Mouse (Mus musculus) spleen, embryonic (tissue): ENCODE data around the gene Cfap45.

Source experiments
- CTCF ChIA-PET: fragments of 350-600 bp; sonication (Branson Sonifier 250); formaldehyde crosslinking; loops from one replicate; lab custom pipeline; 2022; lab: Charles Lee

The Cfap45 gene

DNA sequence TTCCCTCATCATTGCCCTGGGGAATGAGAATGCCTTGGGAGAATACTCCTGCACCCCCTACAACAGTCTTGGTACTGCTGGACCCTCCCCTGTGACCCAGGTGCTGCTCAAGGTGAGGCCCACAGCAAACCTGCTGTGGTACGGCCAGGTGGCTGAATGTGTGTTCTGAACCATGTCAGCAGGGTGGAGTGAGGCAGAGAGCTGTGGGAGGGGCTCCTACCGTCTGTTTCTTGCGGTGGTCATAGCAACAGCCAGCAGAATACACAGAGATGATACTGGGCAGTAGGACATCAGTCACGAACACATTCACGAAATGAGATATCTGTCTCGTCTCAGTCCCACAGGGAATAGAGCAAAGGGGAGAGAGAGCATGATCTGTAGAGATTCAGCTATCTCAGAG is 27.1 kb upstream of the Cfap45 start:
- CTCF ChIA-PET: no interaction called here

DNA sequence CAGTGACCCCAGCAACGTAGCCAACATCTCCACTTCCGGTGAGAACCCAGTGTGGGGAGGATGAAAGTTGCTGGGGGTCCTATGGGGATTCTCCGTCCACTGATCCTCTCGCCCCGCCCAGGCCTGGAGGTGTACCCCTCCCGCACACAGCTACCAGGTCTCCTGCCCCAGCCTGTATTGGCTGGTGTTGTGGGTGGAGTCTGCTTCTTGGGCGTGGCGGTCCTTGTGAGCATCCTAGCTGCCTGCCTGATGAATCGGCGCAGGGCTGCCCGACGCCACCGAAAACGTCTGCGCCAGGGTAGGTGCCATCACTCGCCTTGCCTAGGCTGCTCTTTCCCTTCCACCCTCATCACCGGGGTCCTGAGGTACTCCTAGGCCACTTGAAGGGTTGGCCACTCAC is 24.6 kb upstream of the Cfap45 start:
- CTCF ChIA-PET: no interaction called here

DNA sequence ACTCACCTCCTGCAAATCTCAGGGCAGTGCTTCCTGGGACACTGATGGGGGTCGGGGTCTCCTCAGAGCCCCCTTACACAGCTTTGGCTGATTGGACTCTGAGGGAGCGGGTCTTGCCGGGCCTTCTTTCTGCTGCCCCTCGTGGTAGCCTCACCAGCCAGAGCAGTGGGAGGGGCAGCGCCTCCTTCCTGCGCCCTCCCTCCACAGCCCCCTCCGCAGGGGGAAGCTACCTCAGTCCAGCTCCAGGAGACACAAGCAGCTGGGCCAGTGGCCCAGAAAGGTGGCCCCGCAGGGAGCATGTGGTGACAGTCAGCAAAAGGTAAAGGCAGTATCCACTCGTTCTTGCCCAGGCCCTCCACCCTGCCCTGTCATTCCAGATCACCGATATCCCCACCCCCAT is 23.2 kb upstream of the Cfap45 start:
- CTCF ChIA-PET: interaction anchor here (0.5 kb wide), 1 partner anchor 65 kb away, joined by 4 read pairs; no protein-coding TSS in a partner anchor

DNA sequence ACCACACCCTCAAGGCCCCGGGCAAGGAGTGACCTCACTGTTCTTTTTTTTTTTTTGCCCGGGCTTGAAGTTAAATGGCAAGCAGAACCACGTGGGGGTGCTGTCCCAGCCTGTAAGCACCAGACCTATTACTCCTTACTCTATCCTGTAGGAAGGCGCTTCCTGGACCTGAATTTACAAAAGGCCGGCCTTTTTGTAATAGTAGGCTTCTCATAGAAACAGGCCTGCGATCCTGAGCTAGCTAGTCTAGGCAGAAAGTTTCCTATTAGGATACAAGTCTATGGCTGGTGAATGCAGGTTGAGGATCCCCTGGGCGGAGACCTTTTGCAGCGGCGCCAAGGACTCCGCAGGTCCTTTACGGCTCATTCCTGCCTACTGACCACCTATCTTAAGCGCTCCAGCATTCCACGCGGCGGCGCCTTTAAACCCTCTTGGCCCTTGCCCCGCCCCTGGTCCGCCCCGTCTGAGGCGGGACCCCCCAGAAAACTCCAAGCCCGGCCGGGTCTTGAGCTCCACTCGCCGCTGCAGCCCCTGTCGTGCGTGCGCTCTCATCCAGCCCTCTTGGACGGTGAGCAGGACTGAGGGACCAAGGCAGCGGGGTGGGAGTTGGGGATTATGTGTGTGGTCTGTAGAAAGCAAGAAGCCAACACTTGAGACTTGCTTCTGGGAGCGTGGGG is 20.7 kb upstream of the Cfap45 start, which contains the start of gene Tagln2:
TSS of gene Tagln2 (plus strand) at position 283 of the 677 bp plus-strand sequence.
- CTCF ChIA-PET: interaction anchor here (0.5 to 0.9 kb wide), 2 partner anchors 88 to 133 kb away, joined by 3 read pairs; partner anchors contain the start of gene Dusp23

DNA sequence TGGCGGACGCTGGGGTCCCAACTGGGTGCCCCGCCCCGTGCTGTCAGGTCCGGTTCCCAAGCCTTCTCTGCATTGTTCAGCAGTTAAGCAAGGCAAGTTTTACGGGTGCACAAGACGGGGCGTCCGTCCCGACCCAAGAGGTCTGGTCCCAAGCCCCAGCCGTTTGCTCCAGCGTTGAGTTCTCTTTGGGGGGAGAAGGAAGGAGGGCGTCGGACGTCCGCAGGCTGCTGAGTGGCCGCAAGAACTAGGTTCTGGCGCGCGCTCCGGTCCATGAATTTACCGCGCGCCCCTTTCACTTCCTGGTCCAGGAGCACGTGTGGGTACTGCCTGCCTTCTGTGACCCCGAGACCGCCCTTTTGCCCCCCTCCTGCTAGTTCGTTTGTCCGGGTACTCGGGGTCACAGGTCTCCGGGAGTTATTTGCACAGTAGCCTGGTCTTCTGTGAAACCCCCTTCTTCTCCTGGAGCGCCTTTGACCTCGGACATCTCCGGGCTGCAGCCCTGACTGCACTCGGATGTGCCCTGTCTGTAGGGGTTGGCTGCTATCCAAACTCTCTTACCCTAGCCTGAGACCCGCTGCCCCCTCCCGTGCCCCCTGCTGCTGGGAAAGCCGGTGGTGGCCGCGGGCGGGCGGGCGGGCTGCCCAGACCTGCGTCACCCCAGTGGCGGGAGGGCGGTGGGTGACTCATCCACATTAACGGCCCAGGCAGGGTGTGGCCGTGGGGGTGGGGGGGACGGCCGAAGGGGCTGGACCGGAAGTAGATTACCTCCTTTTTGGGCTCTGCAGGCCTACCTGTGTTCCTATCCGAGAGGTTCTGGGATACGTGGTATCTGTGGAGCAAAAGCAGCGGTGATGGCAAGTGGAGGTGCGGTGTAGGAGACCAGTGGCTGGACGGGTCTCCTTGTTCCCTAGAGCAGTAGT is 19.9 kb upstream of the Cfap45 start:
- CTCF ChIA-PET: interaction anchor here (0.9 kb wide), 1 partner anchor 132 kb away, joined by 3 read pairs; the partner anchor contains the start of gene Dusp23

DNA sequence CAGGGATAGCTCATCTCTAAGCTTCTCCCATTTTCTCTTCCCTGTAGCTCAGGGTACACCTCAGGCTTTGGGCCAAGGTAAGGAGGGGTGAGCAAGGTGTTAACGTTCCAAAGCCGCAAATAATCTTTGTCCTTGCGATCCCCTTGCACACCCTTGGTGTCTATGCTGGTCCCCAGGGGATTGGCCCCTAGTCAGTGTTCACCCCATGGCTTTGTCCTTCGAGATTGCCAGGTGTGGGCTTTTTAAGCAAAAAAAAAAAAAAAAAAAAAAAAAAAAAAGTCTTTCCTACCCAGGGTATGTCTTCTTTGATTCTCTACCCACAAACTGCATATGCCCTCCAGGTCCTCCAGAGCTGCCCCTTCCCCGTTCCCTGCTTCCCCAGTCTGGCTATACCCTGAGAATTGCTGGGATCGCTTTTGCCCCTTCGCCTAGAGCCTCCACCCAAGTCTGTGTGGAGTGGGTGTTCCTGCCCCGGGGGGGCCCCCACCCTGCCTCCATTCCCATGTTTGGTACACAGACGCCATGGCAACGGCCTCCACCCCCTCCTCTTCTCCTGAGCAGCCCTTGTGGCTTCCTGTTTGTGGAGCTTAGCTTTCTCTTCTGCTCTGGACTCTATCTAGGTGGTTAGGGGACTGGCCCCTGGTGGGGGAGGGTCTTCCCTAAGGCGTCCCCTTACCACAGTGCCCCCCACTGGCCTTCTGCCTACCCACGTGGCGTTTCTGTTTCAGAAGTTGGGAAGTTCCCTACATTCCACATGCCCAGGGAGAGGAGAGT is 19.0 kb upstream of the Cfap45 start:
- CTCF ChIA-PET: no interaction called here

DNA sequence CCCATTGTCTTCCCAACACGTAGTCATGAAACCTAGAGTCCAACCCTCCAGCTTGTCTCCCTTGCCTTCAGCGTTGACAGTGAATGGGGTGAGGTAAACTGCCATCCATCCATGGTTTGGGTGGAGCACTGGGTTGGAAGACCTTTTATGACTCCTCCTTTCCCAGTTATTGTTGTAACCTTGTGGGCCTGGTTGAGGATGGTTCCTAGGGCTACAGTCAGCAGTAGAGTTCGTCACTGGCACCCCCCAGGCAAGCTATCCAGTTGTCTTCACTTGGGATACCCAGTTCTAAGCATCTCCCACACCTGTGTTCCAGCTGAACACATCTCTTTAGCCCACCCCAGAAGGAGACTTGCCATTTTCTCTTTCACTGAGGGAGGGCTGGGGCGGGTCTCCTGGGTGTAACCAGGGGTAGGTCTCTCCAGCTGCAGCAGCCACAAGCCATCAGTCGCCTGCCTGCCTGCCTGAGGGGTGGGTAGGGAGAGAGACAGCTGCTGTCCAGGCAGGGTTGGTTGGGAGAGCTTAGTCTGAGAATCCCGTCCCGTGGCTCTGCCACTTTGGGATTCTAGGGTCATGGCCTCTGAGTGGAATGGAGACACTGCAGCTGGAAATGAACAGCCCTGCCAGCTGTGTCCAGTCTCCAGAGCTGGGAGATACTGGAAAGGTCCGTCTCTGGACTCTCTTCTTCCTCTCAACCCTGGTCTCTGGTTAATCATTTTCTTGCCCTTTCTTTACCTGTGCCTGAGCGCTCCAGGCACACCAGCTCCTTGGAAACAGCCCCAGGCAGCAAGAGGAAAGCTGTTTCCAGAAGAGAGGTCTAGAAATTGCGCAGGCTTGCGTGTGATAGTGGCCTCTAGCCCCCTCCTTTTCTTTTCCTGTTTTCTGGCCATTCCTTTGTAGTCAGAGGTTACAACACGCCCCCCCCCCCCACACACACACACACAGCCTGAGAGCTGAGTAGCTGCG is 18.2 kb upstream of the Cfap45 start:
- CTCF ChIA-PET: no interaction called here

DNA sequence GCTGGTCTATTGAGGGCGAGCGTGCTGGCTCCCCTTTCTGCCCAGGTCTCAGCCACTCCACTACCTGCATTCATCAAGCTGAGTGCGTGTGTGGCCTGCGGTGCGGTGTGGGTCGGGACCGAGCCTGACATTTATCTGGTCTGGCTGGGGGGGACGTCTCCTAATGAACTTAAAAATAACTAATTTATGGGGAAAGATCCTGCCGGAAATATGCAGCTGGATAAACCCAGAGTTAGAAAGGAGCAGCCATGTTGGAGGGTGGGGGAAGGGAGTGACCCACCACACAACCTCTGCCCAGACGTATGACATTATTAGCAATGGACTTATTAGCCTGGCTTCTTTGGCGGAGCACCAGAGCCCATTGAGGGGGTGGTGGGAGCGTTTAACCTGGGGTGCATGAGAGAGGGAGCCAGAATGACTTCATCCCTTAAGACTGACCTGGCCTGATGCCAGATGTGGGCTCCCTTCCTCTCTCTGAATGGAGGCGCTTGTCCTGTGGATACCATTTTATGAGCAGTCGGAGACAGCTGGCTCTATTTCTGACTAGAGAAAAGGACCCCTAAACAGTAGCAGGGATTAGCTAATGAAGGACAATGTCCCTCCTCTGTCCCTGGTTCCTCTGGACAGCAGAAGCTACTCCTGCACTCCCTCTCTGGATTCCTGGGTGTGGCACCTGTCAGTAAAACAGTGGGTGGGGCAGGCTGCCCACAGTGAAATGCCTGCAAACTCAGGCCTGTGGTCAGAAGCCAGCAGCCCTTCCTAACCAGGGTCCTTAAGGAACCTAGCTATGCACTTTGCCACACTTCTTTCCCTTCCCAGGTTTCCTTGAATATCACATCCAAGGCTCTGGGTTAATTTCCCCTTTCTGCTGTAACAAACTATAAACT is 17.2 kb upstream of the Cfap45 start:
- CTCF ChIA-PET: interaction anchor here (0.5 to 0.6 kb wide), 2 partner anchors 27 to 92 kb away, joined by 3 to 4 read pairs; no protein-coding TSS in a partner anchor

DNA sequence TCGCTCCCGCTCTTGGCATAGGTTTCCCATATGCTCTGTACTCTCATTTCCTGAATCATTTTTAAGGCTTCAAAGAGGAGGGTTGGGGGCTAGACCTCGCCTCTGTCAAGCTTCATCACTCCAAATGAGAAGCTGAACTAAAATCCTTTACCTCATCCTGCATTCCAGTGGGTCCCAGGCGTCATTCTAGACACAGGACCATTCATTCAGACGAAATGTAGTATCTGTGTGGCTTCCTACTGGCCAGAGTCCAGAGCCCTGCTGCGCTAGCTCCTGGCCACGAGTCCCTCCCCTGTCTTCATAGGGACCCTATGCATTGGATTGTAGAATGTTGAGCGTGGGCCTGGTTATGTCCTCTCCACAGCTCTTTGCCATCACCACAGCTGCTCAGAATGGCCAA is 15.8 kb upstream of the Cfap45 start:
- CTCF ChIA-PET: interaction anchor here (1.0 kb wide), 1 partner anchor 10 kb away, joined by 3 read pairs; no protein-coding TSS in a partner anchor

DNA sequence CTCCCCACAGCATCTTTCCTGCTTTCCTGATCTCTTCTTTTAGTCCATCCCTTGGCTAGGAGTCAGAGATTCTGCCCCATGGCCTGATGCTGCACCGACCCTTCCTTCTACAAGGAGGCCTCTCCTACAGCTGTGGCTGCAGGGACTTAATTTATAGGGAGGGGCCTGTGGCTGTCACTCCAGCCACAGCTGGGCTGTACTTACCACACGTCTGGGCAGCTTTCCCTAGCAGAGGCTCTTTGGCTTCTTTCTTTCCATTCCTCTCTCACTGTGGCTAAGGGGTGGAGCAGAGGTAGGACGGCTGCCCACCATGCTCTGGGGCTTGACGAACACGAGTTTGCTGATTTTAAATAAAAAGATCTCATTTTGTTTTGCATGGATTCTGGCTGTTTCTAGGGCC is 13.6 kb upstream of the Cfap45 start:
- CTCF ChIA-PET: no interaction called here

DNA sequence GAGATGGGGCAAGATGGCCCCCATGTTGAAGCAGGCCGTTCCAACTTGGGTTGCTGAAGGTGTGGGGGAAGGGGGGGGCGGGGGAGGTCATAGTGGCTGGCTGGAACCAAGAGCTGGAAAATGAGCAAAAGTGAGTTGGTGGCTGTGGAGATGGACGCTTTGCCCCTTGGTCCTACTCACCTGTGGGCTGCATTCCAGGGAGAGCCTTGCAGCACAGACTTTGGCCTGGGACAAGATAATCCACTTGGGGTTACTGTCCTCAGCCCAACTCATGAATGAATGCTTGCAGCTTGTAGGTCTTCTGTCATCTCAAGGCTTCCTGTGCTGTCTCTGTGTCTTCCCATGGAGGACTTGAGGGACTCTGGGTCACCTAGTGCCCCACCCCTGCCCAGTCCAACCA is 12.9 kb upstream of the Cfap45 start:
- CTCF ChIA-PET: no interaction called here

DNA sequence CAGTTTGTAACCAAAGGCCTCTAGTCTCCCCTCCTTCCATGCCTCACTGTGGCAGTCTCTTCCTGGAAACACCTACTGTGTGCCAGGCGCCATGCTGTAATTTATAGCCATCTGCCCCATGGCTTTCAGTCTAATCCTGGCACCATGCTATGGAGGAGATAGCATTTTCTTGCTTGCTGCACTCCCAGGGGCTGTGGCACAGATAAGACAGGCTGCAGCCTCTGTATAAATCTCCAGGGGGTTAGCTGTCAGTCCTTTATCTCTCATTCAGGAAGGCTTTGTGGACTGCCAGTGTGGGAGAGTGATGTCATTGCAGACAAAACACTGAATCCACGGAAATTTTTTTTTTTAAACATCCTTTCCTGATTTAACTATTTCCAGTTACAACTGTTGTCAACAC is 12.4 kb upstream of the Cfap45 start:
- CTCF ChIA-PET: no interaction called here

DNA sequence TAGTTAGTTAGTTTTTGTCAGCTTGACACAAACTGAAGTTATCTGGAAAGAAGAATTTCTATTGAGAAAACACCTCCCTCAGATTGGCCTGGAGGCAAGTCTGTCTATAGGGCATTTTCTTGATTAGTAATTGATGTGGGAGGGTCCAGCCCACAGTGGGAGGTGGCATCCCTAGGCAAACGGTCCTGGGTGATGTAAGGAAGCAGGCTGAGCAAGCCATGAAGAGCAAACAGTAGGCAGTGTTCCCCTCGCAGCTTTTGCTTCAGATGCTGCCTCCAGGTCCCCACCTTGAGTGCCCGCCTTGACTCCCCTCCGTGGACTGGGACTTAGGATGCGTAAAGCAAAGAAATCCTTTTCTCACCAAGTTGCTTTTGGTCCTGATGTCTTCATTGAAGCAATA is 11.4 kb upstream of the Cfap45 start:
- CTCF ChIA-PET: no interaction called here

DNA sequence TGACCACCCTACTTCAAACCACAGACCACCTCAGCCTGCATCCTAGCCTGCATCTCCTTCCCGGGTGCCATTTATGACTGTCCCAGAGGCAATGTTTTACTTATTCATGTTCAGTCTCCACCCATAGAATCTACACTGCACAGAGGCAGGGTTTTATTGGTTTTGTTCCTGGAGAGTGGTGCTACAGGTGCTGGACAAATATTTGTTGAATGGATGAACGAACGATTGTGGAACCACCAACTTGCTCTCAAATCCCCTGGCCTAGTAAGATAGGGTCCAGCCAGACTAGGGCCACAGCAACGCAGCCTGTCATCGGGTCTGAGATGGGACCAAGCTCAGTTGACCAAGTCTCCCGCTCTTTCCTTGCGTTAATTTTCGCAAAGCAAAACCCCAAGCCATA is 10.6 kb upstream of the Cfap45 start:
- CTCF ChIA-PET: interaction anchor here (0.7 kb wide), 1 partner anchor 20 kb away, joined by 3 read pairs; no protein-coding TSS in a partner anchor

DNA sequence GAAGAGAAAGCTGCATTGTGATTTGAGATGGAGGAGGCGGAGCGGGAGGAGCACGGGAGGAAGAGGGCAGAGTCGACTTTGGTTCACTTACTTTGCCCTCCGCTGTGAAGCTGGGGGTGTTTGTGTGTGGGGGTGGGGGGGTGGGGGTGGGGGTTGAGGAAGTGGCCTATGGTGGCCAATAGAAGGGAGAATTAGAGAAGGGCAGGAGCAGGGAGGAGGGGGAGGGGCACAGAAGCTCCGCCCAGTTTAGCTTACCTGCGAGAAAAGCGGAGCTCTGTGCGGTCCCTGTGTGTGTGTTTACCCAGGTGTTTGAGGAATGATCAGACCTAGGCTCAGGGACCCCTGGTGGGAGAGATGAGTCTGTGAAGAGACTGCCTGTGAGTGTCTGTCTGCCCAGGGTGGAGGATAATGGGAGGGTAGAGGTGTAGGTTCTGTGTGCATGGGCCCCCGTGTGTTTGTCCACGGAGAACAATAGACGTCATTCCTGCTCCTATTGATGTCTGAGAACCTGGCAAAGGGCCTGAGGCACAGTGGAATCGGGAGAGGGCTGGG is 10.1 kb upstream of the Cfap45 start:
- CTCF ChIA-PET: interaction anchor here (0.7 kb wide), 1 partner anchor 19 kb away, joined by 3 read pairs; no protein-coding TSS in a partner anchor

DNA sequence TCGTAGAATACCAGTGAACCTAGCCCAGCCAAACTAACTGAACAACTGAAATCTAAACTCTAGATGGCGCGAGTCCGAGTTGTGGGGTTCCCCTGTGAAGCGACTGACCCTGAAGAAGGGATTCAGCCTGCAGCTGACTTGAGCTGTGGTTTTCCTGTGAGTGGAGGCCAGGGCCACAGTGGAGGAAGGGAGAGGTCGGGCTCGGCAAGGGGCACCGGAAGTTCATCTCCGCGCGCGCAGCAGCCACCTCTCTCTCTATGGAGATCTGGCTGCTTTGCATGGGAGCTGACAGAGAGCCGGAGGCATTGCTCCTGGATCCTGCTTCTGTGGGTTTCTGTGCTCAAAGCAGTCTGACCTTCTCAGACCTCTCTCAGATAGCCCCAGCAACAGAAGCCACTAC is 7.6 kb upstream of the Cfap45 start:
- CTCF ChIA-PET: interaction anchor here (0.5 to 1.0 kb wide), 3 partner anchors 11 to 62 kb away, joined by 3 to 24 read pairs (median 9); partner anchors contain the start of gene Slamf9

DNA sequence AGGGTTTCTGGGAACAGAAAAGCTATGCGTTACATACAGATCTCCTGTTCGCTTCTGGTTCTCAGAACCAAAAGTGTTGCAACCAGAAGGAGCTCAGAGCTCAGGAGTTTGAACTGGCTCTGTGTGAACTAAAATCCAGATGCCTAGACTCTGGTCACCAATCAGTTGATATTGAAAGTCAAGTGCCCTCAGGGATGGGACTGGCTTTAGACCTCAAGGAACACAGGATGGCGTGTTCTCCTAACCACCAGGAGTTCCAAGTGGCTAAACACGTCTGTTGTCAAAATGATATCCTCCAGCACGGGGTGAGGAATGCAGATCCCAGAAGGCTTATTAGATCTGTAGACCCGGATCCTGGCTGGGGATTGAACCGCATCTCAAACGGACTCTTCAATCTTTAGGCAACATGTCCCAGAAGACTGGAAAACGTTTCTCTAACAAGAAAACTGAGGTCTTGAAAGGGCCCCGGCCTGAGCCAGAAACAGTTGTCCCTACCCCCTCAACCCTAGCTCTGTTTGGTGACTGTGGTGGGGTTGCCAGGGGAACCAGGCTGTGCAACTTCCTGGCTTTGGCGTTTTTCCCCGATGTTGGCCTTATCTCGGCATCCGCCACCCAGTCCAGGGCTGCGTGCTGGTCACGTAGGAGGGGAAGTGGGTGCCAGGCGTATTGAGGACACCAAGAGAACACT is 6.9 kb upstream of the Cfap45 start:
- CTCF ChIA-PET: interaction anchor here (0.5 to 1.3 kb wide), 4 partner anchors 10 to 1928 kb away, joined by 3 to 9 read pairs (median 3); partner anchors contain the start of gene Slamf9

DNA sequence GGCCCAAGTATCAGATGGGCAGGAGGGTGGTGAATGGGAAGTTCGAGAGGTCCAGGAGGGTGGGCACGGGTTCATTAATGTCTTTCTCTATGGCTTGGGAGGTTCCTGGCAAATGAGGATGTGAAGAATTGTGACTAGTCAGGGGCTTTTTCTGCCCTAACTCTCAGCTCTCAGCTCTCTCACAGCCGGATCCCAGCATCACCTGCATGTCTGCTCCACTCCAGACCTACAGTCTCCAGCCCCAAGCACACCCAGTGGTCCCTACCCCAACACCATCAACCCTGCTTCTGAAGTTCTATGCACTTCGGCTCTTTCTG is 6.4 kb upstream of the Cfap45 start:
- CTCF ChIA-PET: interaction anchor here (1.0 to 1.3 kb wide), 2 partner anchors 10 to 1928 kb away, joined by 3 read pairs; no protein-coding TSS in a partner anchor
